Comparison of ENCODE assay signal across 8 mouse cellular contexts in the genomic region with DNA sequence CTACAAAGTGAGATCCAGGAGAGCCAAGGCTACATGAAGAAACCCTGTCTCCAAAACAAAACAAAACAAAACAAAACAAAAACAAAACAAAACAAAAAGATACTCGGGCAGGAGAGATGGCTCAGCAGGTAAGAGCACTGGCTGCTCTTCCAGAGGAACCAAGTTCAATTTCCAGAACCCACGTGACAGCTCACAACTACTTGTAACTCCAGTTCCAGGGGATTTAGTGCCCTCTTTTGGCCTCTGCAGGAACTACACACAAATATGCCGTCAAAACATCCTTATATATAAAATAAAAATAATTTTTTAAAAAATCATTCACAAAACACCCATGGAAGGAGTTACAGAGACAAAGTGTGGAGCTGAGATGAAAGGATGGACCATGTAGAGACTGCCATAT. TPM values are rescaled to one million over a fixed set of nuclear protein-coding genes. Genes with fewer than 3 reads are reported as not detected.
DNase-seq lines count a peak whose midpoint lies in the region; ATAC-seq and TF ChIP-seq lines count a peak whose summit lies in the region.

No protein-coding gene starts in this region.

- no peak overlapping the region for H3K9ac ChIP-seq in liver, adult 2 months (ENCODE audit: low read depth, low read length)
- H3K9ac ChIP-seq in liver, embryonic 12.5 days, result no peak overlapping the region

- ATAC-seq in liver, embryonic 12.5 days, result no peak
- ATAC-seq in erythroblast, adult 5-6 weeks (replicated peaks; ENCODE audit: low FRiP score, poor library complexity, severe bottlenecking), result peak; percentile 82

- H3K9me3 ChIP-seq in liver, embryonic 12.5 days (replicated peaks), result no peaks in the 10 kb centered on the region

- DNase-seq in adrenal gland, postnatal 14 days, result peak; percentile 28
- no peak for DNase-seq in adrenal gland, postnatal 25 days
- DNase-seq in liver, adult 2 months (ENCODE audit: extremely low read depth, low read depth, low spot score), result peak; percentile 86
- peak; percentile 44 for DNase-seq in mesoderm, embryonic 11.5 days (ENCODE audit: low read depth, low spot score)
- DNase-seq in right cerebral cortex, postnatal 4 days, result no peak
- no peak for DNase-seq in urinary bladder, adult 2 months (ENCODE audit: low spot score)

- no peak overlapping the region for H3K27ac ChIP-seq in liver, adult 2 months (replicated peaks; ENCODE audit: insufficient read depth, low read depth, low read length)
- no peak overlapping the region for H3K27ac ChIP-seq in liver, embryonic 12.5 days

- no peak overlapping the region for H3K4me3 ChIP-seq in liver, adult 2 months (ENCODE audit: insufficient read depth, low read depth, low read length)
- H3K4me3 ChIP-seq in liver, embryonic 12.5 days, result no peak overlapping the region

- H3K4me2 ChIP-seq in liver, embryonic 12.5 days, result no peak overlapping the region

- TF ChIP-seq CTCF in liver, adult 2 months (IDR thresholded peaks at IDR 0.05; ENCODE audit: low read depth, low read length), result no peak; the same call in 1 of the 2 replicates

- 15% methylated on average over 3 of the region's 3 CpGs for WGBS in liver, adult 2 months
- WGBS in liver, embryonic 12.5 days (ENCODE audit: insufficient replicate concordance), result 8% methylated on average over 3 of the region's 3 CpGs

- no peaks in the 10 kb centered on the region; the same call in 1 of the 2 replicates for H3K27me3 ChIP-seq in liver, adult 2 months (ENCODE audit: control insufficient read depth, insufficient read depth, low read length)
- H3K27me3 ChIP-seq in liver, embryonic 12.5 days (replicated peaks), result peaks cover 66% of the 10 kb centered on the region

- no peaks in the 10 kb centered on the region for H3K36me3 ChIP-seq in liver, adult 2 months (ENCODE audit: control insufficient read depth, insufficient read depth, low read length)
- no peaks in the 10 kb centered on the region for H3K36me3 ChIP-seq in liver, embryonic 12.5 days

- no peaks in the 10 kb centered on the region for H3K79me2 ChIP-seq in liver, adult 2 months (ENCODE audit: control insufficient read depth, insufficient read depth, low read length)

- no peaks in the 10 kb centered on the region for H3K4me1 ChIP-seq in liver, adult 2 months (ENCODE audit: control insufficient read depth, insufficient read depth, low read length)
- H3K4me1 ChIP-seq in liver, embryonic 12.5 days, result peaks cover 9% of the 10 kb centered on the region; the same call in 1 of the 2 replicates

- no peak for TF ChIP-seq POLR2A in liver, adult 2 months (IDR thresholded peaks at IDR 0.05; ENCODE audit: extremely low read depth, insufficient read depth, low read length)

RNA-seq across cellular contexts. Expression of a gene that starts 3.2 kb away (rescaled TPM):
- not detected in 2 replicates for total RNA-seq in adrenal gland, postnatal 14 days (2021)
- total RNA-seq in adrenal gland, postnatal 25 days (2021), result not detected in 2 replicates
- total RNA-seq in liver, adult 2 months (2014; rRNA removed), result not detected in 2 replicates
- polyA plus RNA-seq in liver, adult 2 months (2012; rRNA removed), result not detected in 2 replicates
- not detected in 2 replicates for polyA plus RNA-seq in liver, embryonic 12.5 days (2016; fragmentation: Nextera tagmentation; extraction: Ambion mirVana)
- 0.19 and 0.42 TPM in 2 replicates for total RNA-seq in erythroblast, adult 5-6 weeks (2015; ENCODE audit: low replicate concordance)
- 0.42 TPM in 1 of 2 replicates, not detected in the other for total RNA-seq in erythroblast, adult 5-6 weeks (2017; ENCODE audit: low replicate concordance)
- polyA plus RNA-seq in urinary bladder, adult 2 months (2012; rRNA removed), result not detected in 2 replicates

RNA-seq across cellular contexts. Expression of a gene that starts 12.1 kb away (rescaled TPM):
- total RNA-seq in adrenal gland, postnatal 14 days (2021), result 35.1 and 42.8 TPM in 2 replicates
- 33.9 and 46.2 TPM in 2 replicates for total RNA-seq in adrenal gland, postnatal 25 days (2021)
- 1.2 and 3.2 TPM in 2 replicates for total RNA-seq in liver, adult 2 months (2014; rRNA removed)
- polyA plus RNA-seq in liver, adult 2 months (2012; rRNA removed), result 2.4 and 7.3 TPM in 2 replicates
- polyA plus RNA-seq in liver, embryonic 12.5 days (2016; fragmentation: Nextera tagmentation; extraction: Ambion mirVana), result 35.5 and 37.4 TPM in 2 replicates
- total RNA-seq in erythroblast, adult 5-6 weeks (2015; ENCODE audit: low replicate concordance), result 20.4 and 28.6 TPM in 2 replicates
- total RNA-seq in erythroblast, adult 5-6 weeks (2017; ENCODE audit: low replicate concordance), result 60.3 and 66.5 TPM in 2 replicates
- polyA plus RNA-seq in urinary bladder, adult 2 months (2012; rRNA removed), result 44.7 and 52.2 TPM in 2 replicates

RNA-seq across cellular contexts. Expression of a gene that starts 17.7 kb away (rescaled TPM):
- 0.45 TPM in 1 of 2 replicates, not detected in the other for total RNA-seq in adrenal gland, postnatal 14 days (2021)
- 0.12 TPM in 1 of 2 replicates, not detected in the other for total RNA-seq in adrenal gland, postnatal 25 days (2021)
- total RNA-seq in liver, adult 2 months (2014; rRNA removed), result not detected in 2 replicates
- not detected in 2 replicates for polyA plus RNA-seq in liver, adult 2 months (2012; rRNA removed)
- polyA plus RNA-seq in liver, embryonic 12.5 days (2016; fragmentation: Nextera tagmentation; extraction: Ambion mirVana), result 0.13 TPM in 1 of 2 replicates, not detected in the other
- total RNA-seq in erythroblast, adult 5-6 weeks (2015; ENCODE audit: low replicate concordance), result not detected in 2 replicates
- total RNA-seq in erythroblast, adult 5-6 weeks (2017; ENCODE audit: low replicate concordance), result not detected in 2 replicates
- 2.5 and 3.0 TPM in 2 replicates for polyA plus RNA-seq in urinary bladder, adult 2 months (2012; rRNA removed)

RNA-seq across cellular contexts. Expression of a gene that starts 31.9 kb away (rescaled TPM):
- total RNA-seq in adrenal gland, postnatal 14 days (2021), result 99.9 and 118 TPM in 2 replicates
- total RNA-seq in adrenal gland, postnatal 25 days (2021), result 131 and 160 TPM in 2 replicates
- 305 and 330 TPM in 2 replicates for total RNA-seq in liver, adult 2 months (2014; rRNA removed)
- polyA plus RNA-seq in liver, adult 2 months (2012; rRNA removed), result 263 and 363 TPM in 2 replicates
- polyA plus RNA-seq in liver, embryonic 12.5 days (2016; fragmentation: Nextera tagmentation; extraction: Ambion mirVana), result 57.1 and 60.3 TPM in 2 replicates
- total RNA-seq in erythroblast, adult 5-6 weeks (2015; ENCODE audit: low replicate concordance), result 18.2 and 21.9 TPM in 2 replicates
- 46.2 and 54.9 TPM in 2 replicates for total RNA-seq in erythroblast, adult 5-6 weeks (2017; ENCODE audit: low replicate concordance)
- 87.0 and 88.2 TPM in 2 replicates for polyA plus RNA-seq in urinary bladder, adult 2 months (2012; rRNA removed)

RNA-seq across cellular contexts. Expression of a gene that starts 32.3 kb away (rescaled TPM):
- 1.2 TPM in 1 of 2 replicates, not detected in the other for total RNA-seq in adrenal gland, postnatal 14 days (2021)
- total RNA-seq in adrenal gland, postnatal 25 days (2021), result 2.6 TPM in 1 of 2 replicates, not detected in the other
- not detected in 2 replicates for total RNA-seq in liver, adult 2 months (2014; rRNA removed)
- polyA plus RNA-seq in liver, adult 2 months (2012; rRNA removed), result 0.42 and 0.62 TPM in 2 replicates
- 1.9 and 2.7 TPM in 2 replicates for polyA plus RNA-seq in liver, embryonic 12.5 days (2016; fragmentation: Nextera tagmentation; extraction: Ambion mirVana)
- total RNA-seq in erythroblast, adult 5-6 weeks (2015; ENCODE audit: low replicate concordance), result not detected in 2 replicates
- total RNA-seq in erythroblast, adult 5-6 weeks (2017; ENCODE audit: low replicate concordance), result 4.8 TPM in 1 of 2 replicates, not detected in the other
- 0.55 and 1.1 TPM in 2 replicates for polyA plus RNA-seq in urinary bladder, adult 2 months (2012; rRNA removed)

Comparison
In these comparisons a context has a peak if more than half of its experiments do, and no peak if none do; other contexts are left out.
1. DNase-seq: peak in adrenal gland, postnatal 14 days (single experiment), liver, adult 2 months (single experiment) and mesoderm, embryonic 11.5 days (single experiment); none in adrenal gland, postnatal 25 days (single experiment), right cerebral cortex, postnatal 4 days (single experiment) and urinary bladder, adult 2 months (single experiment).